Mouse (Mus musculus) bone marrow, adult 2 months (tissue): ENCODE measurements around the gene Hmx1. TPM values are rescaled to one million over a fixed set of nuclear protein-coding genes. Genes with fewer than 3 reads are reported as not detected.

Experiments
- H3K27ac ChIP-seq: fragments of 200-500 bp; 2 replicates; pipeline ENCODE4 v1.5.1; 2012; ENCODE audit warnings: low read depth, mild to moderate bottlenecking, control low read depth, inconsistent platforms, low read length; ENCODE audit not compliant: control insufficient read depth, poor library complexity, insufficient read depth
- H3K4me1 ChIP-seq: fragments of 200-500 bp; 2 replicates; pipeline ENCODE4 v1.6.1; 2011; ENCODE audit warnings: low read length; ENCODE audit not compliant: control insufficient read depth, insufficient read depth
- H3K4me3 ChIP-seq: fragments of 200-500 bp; replicated peaks from 2 replicates; pipeline ENCODE3; 2011; ENCODE audit warnings: mild to moderate bottlenecking, low read depth, low read length, control low read depth; ENCODE audit not compliant: control insufficient read depth
- CTCF ChIP-seq: fragments of 200-500 bp; IDR thresholded peaks from 2 replicates; pipeline ENCODE4 v1.5.1; 2011; ENCODE audit warnings: low read length, control low read depth; ENCODE audit not compliant: control insufficient read depth, insufficient read depth
- POLR2A ChIP-seq: fragments of 200-500 bp; IDR thresholded peaks from 2 replicates; pipeline ENCODE4 v1.6.1; 2011; ENCODE audit warnings: low read depth, mild to moderate bottlenecking, control low read depth, low read length, borderline replicate concordance; ENCODE audit not compliant: control insufficient read depth
- WGBS: fragments of 180-500 bp; shearing (Covaris S2); methylation state at CpG from one replicate; pipeline ENCODE4 v1.1.7; 2018; 5-methylcytosine and 5-hydroxymethylcytosine counted together
- polyA plus RNA-seq: library from polyadenylated mRNA; stranded (reverse); fragments of >200 nt; gene quantifications from 2 replicates; pipeline ENCODE4 v1.2.4, GENCODE M21; 2011; ENCODE audit warnings: low replicate concordance; ENCODE audit not compliant: missing spikeins, insufficient read depth, insufficient read length

Hmx1 gene
- polyA plus RNA-seq, 1 experiment = not detected

DNA sequence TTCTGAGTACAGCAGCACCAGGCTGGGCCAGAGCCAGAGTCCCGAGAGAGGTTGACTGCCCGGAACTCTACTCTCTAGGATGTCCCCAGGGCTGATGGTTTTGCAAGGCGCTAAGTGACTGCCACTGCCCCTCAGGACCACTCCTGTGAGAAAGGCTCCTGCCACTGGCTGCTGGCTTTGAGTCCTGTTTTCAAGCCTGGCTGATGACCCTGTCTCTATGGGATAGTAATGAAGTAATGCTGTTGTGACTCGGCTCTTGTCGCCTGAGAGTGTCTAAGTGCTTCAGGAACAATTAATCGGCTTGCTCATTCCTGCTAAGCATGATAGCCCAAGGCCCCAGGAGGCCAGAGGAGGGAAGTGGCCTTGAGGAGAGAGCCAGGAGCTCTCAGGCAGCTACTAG is 45.8 kb downstream of the Hmx1 start:
- TF ChIP-seq POLR2A (no peak), CTCF (no peak)

DNA sequence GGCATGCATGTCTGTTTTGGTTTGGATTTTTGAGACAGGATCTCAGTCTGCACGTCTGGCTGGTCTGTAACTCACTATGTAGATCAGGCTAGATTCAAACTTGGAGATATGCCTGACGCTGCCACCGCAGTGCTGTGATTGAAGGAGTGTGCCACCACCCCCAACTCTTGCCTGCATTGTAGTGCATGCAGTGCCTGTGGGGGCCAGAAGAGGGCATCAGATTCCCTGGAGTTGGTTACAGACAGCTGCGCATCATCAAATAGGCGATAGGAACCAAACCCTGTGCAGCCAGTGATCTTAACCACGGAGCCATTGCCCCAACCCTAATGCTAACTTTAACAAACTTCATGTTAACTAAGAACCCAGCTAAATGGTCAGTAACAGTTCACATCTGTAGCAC is 49.9 kb downstream of the Hmx1 start:
- TF ChIP-seq CTCF = no peak
- no peak for TF ChIP-seq POLR2A
- Histone ChIP-seq H3K4me3 (no peak overlapping the region), H3K27ac (no peak overlapping the region), H3K4me1 (no peaks in the 10 kb centered on the region)
- WGBS = 76% methylated on average over 6 of the region's 6 CpGs

More for the DNA sequence above, 45.8 kb downstream of the Hmx1 start:
- H3K4me3 ChIP-seq = no peak overlapping the region
- no peak overlapping the region for H3K27ac ChIP-seq
- no peaks in the 10 kb centered on the region for H3K4me1 ChIP-seq
- WGBS = 58% methylated on average over 6 of the region's 6 CpGs

DNA sequence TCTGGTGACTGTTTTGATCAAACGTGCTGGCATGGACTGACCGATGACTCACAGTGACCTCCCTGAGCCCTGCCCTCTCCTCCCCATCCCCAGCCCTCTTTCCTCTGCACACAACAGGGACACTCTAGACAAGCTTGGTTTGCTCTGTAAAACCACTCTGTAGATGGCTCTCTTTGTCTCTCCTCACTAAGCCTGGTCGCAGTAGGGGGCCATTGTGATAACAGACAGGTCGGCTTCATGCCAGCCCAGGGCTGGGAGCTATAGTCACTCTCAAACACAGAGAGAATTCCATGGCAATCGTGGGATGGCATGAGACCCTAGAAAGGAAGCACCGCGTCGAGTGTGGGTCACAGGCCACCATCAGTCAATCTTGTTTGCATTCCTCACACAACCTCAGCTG is 51.6 kb downstream of the Hmx1 start:
- TF ChIP-seq POLR2A (no peak), CTCF (no peak)

GRCm38 (mm10) chr5:35441411-35441810 is 52.5 kb downstream of the Hmx1 start:
- 64% methylated on average over 9 of the region's 9 CpGs for WGBS
- H3K4me3 ChIP-seq = no peak overlapping the region
- H3K4me1 ChIP-seq = no peaks in the 10 kb centered on the region
- H3K27ac ChIP-seq = no peak overlapping the region
- TF ChIP-seq CTCF (no peak), POLR2A (no peak)

More for the DNA sequence above, 51.6 kb downstream of the Hmx1 start:
- Histone ChIP-seq H3K4me1 (no peaks in the 10 kb centered on the region), H3K4me3 (no peak overlapping the region), H3K27ac (no peak overlapping the region)
- 71% methylated on average over 8 of the region's 8 CpGs for WGBS

DNA sequence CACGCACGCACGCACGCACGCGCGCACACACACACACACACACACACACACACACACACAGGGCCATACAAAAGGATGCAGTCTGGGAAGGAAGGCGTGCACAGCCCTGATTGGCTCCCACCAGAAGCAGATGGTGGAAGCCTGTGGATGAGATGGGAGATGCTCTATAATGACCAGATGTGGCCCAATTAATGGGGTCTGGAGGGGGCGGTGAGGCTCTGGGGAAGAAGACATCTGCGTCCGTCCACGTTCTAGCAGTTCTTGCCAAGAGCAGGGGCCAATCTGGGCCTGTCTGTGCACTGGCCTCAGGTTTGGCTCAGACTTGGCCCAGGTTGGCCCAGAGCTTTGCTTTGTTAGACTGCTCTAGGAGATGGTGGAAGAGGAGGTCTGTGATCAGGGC is 55.8 kb downstream of the Hmx1 start:
- Histone ChIP-seq H3K4me3 (no peak overlapping the region), H3K27ac (no peak overlapping the region), H3K4me1 (no peaks in the 10 kb centered on the region)
- 84% methylated on average over 12 of the region's 12 CpGs for WGBS
- TF ChIP-seq CTCF = no peak
- no peak for TF ChIP-seq POLR2A

DNA sequence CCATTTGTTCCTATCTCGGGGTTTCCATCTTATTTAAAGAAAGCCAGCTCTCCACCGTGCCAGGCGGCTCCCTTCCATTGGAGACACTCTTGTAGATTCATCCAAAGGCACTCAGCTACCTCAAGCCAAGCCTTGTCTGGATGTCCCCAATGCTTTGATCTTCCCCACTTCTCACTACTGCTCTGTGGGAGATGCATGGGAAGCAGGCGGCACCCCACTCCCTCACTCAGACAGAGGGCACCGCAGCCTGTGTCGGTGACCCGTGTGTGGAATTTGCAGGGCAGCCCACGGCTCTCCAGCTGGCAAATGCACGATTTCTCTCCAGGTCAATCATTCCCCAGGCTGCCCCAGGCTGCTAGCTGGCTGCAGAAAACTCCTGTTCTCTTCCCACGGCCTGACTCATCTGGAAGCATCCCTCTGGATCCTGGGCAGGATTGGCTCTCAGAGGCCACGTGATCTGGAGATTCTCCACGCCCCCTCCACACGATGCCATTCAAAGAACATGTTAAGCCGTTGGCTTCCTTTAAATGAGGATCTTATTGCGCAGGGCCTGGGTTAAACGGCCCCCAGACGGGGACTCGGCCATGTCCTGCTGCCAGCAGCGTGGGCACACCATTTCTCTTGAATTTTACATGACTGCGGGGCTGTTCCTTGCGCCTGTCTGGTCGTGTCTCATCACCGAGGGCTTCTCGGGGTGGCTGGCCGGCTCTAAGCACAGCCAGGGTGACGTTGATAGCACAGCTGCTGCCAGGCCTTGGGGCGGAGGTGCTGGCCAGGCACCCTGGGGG is 58.9 kb downstream of the Hmx1 start:
- TF ChIP-seq CTCF = no peak
- TF ChIP-seq POLR2A = no peak
- Histone ChIP-seq H3K4me1 (no peaks in the 10 kb centered on the region), H3K27ac (no peak overlapping the region), H3K4me3 (no peak overlapping the region)
- 24% methylated on average over 27 of the region's 27 CpGs for WGBS

Other genes with a start within 250 kb of the Hmx1 start
- not detected in 2 replicates for gene Adra2c, start 110.8 kb upstream of the Hmx1 start, polyA plus RNA-seq
- gene Cpz, start 136.6 kb downstream of the Hmx1 start, polyA plus RNA-seq = not detected in 2 replicates
- gene Trmt44, start 186.0 kb downstream of the Hmx1 start, polyA plus RNA-seq = 2.4 and 3.0 TPM in 2 replicates
- gene Acox3, start 193.9 kb downstream of the Hmx1 start, polyA plus RNA-seq = 16.7 and 35.8 TPM in 2 replicates